Mouse (Mus musculus) intestine, embryonic 14.5 days (tissue): Measurements from ENCODE around the gene Ada. TPM values are rescaled to one million over a fixed set of nuclear protein-coding genes. Genes with fewer than 3 reads are reported as not detected.

Experiments used
- ATAC-seq: fragments of 200-750 bp; cut with Nextera tagmentation; replicated peaks from 2 replicates; pipeline ENCODE4 v1.8.0; 2017; ENCODE audit warnings: low read depth, moderate number of reproducible peaks, moderate TSS enrichment, moderate library complexity; ENCODE audit not compliant: low FRiP score, low TSS enrichment
- DNase-seq: peaks from one replicate; pipeline ENCODE4 v3.0.0-alpha.2; 2018; ENCODE audit warnings: low spot score
- H3K27ac ChIP-seq: fragments of 300-500 bp; sonication (generic); 2 replicates; pipeline ENCODE4 v1.5.1; 2014; ENCODE audit warnings: low read depth, mild to moderate bottlenecking, control low read depth
- H3K27me3 ChIP-seq: fragments of 300-500 bp; sonication (generic); replicated peaks from 2 replicates; pipeline ENCODE4 v1.6.1; 2014; ENCODE audit warnings: low read length, control low read depth; ENCODE audit not compliant: control insufficient read depth, insufficient read depth
- H3K36me3 ChIP-seq: fragments of 300-500 bp; sonication (generic); 2 replicates; pipeline ENCODE4 v1.6.1; 2014; ENCODE audit warnings: low read length, control low read depth; ENCODE audit not compliant: control insufficient read depth, insufficient read depth
- H3K4me1 ChIP-seq: fragments of 300-500 bp; sonication (generic); replicated peaks from 2 replicates; pipeline ENCODE4 v1.6.1; 2014; ENCODE audit warnings: low read length, control low read depth, mixed read lengths; ENCODE audit not compliant: control insufficient read depth, insufficient read depth
- H3K4me2 ChIP-seq: fragments of 300-500 bp; sonication (generic); 2 replicates; pipeline ENCODE4 v1.6.1; 2014; ENCODE audit warnings: low read length
- H3K4me3 ChIP-seq: fragments of 300-500 bp; sonication (generic); 2 replicates; pipeline ENCODE4 v1.5.1; 2014; ENCODE audit warnings: low read depth, low read length, control low read depth, mixed read lengths
- H3K9ac ChIP-seq: fragments of 300-500 bp; sonication (generic); 2 replicates; pipeline ENCODE4 v1.6.1; 2014; ENCODE audit warnings: mild to moderate bottlenecking, low read length
- H3K9me3 ChIP-seq: fragments of 300-500 bp; sonication (generic); 2 replicates; pipeline ENCODE4 v1.6.1; 2016; ENCODE audit warnings: low read length, control low read depth; ENCODE audit not compliant: control insufficient read depth
- WGBS: fragments of 180-500 bp; shearing (Covaris S2); extraction: QIAGEN DNeasy Blood & Tissue Kit; methylation state at CpG from one replicate; pipeline ENCODE4 v1.1.7; 2014; 5-methylcytosine and 5-hydroxymethylcytosine counted together
- polyA plus RNA-seq: library from polyadenylated mRNA; unstranded; fragments of >200 nt; fragmentation: Nextera tagmentation; extraction: Ambion mirVana; gene quantifications from 2 replicates; pipeline ENCODE4 v1.2.1, GENCODE M21; 2014

Gene Ada
- polyA plus RNA-seq, 1 experiment from 2014 or later: 8.4 TPM

DNA sequence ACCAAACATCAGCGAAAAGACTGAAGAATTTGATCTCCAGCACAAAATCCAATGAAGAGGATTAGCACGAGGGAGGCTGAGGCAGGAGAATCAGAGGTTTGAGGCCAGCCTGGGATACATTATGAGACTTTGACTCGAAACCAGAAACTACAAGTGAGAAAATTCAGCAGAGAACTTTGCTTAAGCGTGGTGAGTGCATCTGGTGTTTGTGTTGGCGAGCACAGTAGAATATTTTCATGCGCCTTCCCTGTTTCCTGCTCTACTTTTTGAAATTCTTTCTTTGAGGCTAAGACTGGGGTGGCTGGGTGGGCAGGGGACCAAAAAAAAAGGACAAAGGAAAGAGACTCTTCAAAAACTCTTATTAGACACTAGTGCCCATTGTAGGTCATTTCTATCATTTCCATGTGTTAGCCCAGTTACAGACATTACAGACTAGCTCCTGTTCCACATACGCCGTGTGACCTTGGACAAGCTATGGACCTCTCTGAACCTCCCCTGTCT is 38.6 kb downstream of the Ada start:
- H3K9me3 ChIP-seq: no peaks in the 10 kb centered on the region
- no peaks in the 10 kb centered on the region for H3K27me3 ChIP-seq
- no peak overlapping the region for H3K4me2 ChIP-seq
- DNase-seq: no peak
- ATAC-seq: no peak
- no peaks in the 10 kb centered on the region for H3K36me3 ChIP-seq
- H3K27ac ChIP-seq: no peak overlapping the region
- no peak overlapping the region for H3K4me3 ChIP-seq
- WGBS: 91% methylated on average over 8 of the region's 8 CpGs
- H3K4me1 ChIP-seq: peaks cover 4% of the 10 kb centered on the region; the same call in 1 of the 2 replicates
- H3K9ac ChIP-seq: no peak overlapping the region

DNA sequence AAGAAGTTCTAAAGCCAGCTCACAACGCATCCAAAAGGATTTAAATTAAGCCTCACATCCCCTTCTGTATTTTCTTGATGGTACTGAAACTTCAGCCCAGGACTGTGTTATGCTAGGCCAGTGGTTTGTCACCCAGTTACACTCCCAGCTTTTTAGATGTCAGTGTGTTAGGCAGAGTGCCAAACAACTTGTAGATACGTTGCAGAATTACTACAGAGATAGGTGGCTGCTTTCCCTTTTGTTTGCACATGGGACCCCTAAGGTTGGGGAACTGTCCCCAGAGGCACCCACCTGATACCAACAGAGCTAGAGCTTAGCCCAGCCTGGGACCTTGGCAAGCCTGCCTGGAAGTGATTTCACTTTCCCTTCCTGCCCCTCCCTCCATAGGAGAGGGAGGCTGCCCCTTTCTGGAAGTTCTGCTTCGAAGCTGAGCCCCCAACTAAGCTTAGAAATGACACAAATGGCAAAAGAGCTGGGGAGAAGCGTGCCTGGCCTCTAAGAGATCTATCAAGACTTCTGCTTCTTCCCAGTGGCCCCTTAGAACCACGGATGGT is 39.4 kb downstream of the Ada start:
- 73% methylated on average over 5 of the region's 5 CpGs for WGBS
- no peak overlapping the region for H3K4me2 ChIP-seq
- H3K27ac ChIP-seq: no peak overlapping the region
- H3K9me3 ChIP-seq: no peaks in the 10 kb centered on the region
- no peak overlapping the region for H3K4me3 ChIP-seq
- H3K27me3 ChIP-seq: no peaks in the 10 kb centered on the region
- DNase-seq (no peak), ATAC-seq (no peak)
- H3K4me1 ChIP-seq: 0 out of 2 replicates have a peak, but pooled peaks cover 3% of the 10 kb centered on the region
- no peak overlapping the region for H3K9ac ChIP-seq
- no peaks in the 10 kb centered on the region for H3K36me3 ChIP-seq

DNA sequence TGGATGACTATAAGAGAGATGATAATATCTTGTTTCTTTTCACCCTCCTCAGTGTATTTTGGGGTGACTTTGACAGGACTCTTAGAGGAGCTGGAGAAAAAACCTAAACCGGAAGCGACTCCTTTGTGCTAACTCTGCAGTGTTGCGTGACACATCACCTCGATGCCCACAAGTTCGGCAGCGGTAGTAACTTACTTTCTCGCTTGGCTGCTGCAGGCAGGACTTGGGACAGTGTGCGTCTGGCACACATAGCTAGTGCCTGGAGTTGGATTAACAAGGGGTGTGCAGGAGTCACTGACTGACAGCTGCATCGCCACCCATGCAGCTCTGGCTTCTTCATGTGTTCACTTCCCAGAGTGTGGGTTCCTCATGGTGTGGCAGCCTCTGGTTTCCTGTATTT is 40.0 kb downstream of the Ada start:
- H3K9ac ChIP-seq: no peak overlapping the region
- no peak for DNase-seq
- no peaks in the 10 kb centered on the region for H3K27me3 ChIP-seq
- no peak overlapping the region for H3K4me3 ChIP-seq
- no peaks in the 10 kb centered on the region for H3K9me3 ChIP-seq
- ATAC-seq: no peak
- H3K36me3 ChIP-seq: no peaks in the 10 kb centered on the region
- 90% methylated on average over 9 of the region's 9 CpGs for WGBS
- H3K4me2 ChIP-seq: no peak overlapping the region
- no peak overlapping the region for H3K27ac ChIP-seq
- 0 out of 2 replicates have a peak, but pooled peaks cover 3% of the 10 kb centered on the region for H3K4me1 ChIP-seq

DNA sequence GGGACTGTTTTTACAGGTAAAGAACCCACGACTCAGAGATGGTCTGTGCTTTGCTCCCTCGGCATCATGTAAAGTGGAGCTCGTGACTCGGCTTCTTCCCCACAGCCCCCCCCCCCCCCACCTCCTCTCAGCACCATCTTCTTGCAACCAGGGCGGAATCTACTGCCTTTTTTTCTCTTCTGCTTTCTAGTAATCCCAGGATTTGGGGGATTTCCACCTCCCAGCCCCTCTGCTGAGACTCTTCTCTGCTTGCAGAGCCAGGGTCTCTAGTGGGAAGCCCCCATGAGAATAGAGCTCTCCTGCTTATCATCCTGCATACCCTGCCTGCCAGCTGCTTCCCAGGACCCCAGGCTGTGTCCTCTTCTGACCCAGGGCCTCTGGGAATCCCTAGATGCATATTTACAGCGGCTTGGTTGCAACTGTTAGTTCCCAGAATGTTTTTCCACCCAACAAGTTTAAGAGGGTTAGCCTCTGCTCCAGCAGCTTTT is 41.2 kb downstream of the Ada start:
- H3K4me2 ChIP-seq: no peak overlapping the region
- ATAC-seq (no peak), DNase-seq (no peak)
- H3K9me3 ChIP-seq: no peaks in the 10 kb centered on the region
- H3K27me3 ChIP-seq: no peaks in the 10 kb centered on the region
- no peak overlapping the region for H3K27ac ChIP-seq
- no peak overlapping the region for H3K4me3 ChIP-seq
- WGBS: 90% methylated on average over 6 of the region's 6 CpGs
- no peak overlapping the region for H3K9ac ChIP-seq
- no peaks in the 10 kb centered on the region for H3K36me3 ChIP-seq
- H3K4me1 ChIP-seq: 0 out of 2 replicates have a peak, but pooled peaks cover 3% of the 10 kb centered on the region

DNA sequence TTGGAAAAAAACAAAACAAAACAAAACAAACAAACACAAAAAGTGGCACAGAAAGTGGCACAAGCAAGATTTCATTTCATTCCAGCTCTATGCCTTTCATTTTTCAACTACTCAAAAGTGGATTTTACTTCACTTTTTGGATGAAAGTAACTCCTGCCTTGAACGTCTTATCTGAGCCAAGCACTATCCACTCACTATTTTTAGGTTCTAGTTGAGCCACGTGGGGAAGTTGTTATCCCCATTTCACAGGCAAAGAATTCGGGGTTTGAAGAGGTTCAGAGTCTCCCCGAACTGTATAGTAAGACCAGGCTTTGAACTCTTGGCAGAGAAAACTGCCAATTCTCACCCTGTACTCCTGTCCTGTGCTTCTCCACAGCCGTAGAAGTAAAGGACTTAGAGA is 41.7 kb downstream of the Ada start:
- ATAC-seq (no peak), DNase-seq (no peak)
- Histone ChIP-seq H3K4me1 (0 out of 2 replicates have a peak, but pooled peaks cover 3% of the 10 kb centered on the region), H3K4me2 (no peak overlapping the region), H3K27ac (no peak overlapping the region), H3K36me3 (no peaks in the 10 kb centered on the region), H3K9ac (no peak overlapping the region), H3K9me3 (no peaks in the 10 kb centered on the region), H3K4me3 (no peak overlapping the region), H3K27me3 (no peaks in the 10 kb centered on the region)
- WGBS: 89% methylated on average over 5 of the region's 5 CpGs

DNA sequence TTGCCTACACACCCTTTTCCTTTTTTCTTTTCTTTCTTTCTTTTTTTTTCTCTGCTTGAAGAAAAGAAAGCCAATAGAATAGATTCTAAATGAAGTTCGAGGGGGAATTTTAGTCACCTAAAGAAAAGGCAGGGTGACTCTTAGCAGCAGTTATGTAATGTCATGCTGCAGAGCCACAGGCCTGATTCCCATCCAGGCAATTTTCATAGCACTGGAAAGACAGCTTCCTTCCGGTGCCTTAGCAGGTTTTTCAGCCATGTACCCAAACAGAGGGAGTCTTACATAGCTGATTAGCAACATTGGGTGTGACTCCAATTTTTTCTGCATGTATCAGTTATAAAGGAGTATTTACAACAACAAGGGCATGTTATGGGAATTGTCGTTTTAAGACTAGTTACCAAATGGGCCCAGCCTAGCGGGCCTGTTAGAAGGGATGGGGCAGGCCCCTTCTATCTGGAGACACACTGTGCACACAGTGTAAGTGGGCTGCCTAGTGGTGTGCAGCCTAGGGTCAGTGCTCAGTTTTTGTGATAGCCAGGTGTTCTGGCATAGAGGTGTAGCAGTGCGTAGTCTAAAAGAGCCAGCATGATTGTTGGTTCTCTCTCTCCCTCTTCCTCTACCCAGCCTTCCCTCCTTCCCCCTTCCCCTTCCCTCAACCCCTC is 46.3 kb downstream of the Ada start:
- ATAC-seq (no peak), DNase-seq (no peak)
- H3K4me1 ChIP-seq: peaks cover 1% of the 10 kb centered on the region; the same call in 1 of the 2 replicates
- H3K27ac ChIP-seq: no peak overlapping the region
- H3K36me3 ChIP-seq: no peaks in the 10 kb centered on the region
- H3K9ac ChIP-seq: no peak overlapping the region
- WGBS: 83% methylated on average over 5 of the region's 5 CpGs
- no peaks in the 10 kb centered on the region for H3K9me3 ChIP-seq
- H3K4me2 ChIP-seq: no peak overlapping the region
- H3K4me3 ChIP-seq: no peak overlapping the region
- H3K27me3 ChIP-seq: no peaks in the 10 kb centered on the region

DNA sequence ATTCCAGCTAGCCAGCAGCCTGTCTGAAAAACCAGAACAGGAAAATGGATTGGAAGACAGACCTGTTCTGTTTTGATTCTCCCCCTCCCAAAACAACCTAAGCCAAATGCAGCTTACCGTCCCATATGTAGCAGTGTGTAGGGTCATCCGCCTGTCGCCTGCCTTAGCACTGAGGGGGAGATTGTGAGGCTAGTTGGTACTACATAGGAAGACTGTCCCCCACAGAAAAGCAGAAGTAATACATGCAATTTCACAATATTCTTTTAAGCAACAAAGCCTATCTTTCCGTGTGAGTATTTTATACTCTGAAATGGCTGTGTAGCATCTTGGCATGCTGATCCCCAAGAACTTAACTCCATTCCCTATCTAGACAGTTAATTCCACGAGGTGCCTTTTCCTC is 47.1 kb downstream of the Ada start:
- no peak overlapping the region for H3K27ac ChIP-seq
- ATAC-seq: no peak
- WGBS: 70% methylated on average over 5 of the region's 5 CpGs

DNA sequence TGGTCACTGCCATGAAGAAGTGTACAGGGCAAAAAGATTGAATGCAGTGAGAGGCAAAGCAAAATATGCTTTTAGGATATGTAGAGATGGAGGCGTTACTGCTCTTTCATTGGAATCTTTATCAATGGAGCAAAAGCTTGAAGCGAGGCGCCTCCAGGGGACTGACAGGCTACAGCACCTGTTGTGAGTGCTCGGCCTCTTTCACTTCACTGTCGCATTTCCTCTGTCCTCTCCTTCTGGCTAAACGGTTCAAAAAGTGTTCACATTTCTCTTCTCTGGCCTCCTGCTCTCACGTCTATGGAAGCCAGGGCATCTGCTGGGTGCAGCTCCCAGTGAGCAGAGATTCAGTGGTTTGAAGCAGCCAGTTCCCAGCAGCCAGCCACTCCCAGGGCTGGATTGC is 47.6 kb downstream of the Ada start:
- no peak for DNase-seq
- H3K9ac ChIP-seq: no peak overlapping the region
- no peaks in the 10 kb centered on the region for H3K9me3 ChIP-seq
- H3K27ac ChIP-seq: no peak overlapping the region
- no peak overlapping the region for H3K4me2 ChIP-seq
- 71% methylated on average over 7 of the region's 7 CpGs for WGBS
- no peak for ATAC-seq
- H3K27me3 ChIP-seq: no peaks in the 10 kb centered on the region
- H3K4me3 ChIP-seq: no peak overlapping the region
- H3K4me1 ChIP-seq: peaks cover 14% of the 10 kb centered on the region
- no peaks in the 10 kb centered on the region for H3K36me3 ChIP-seq

More for the DNA sequence above, 47.1 kb downstream of the Ada start:
- no peaks in the 10 kb centered on the region for H3K36me3 ChIP-seq
- DNase-seq: no peak
- H3K4me3 ChIP-seq: no peak overlapping the region
- no peak overlapping the region for H3K9ac ChIP-seq
- H3K27me3 ChIP-seq: no peaks in the 10 kb centered on the region
- peaks cover 9% of the 10 kb centered on the region for H3K4me1 ChIP-seq
- H3K9me3 ChIP-seq: no peaks in the 10 kb centered on the region
- H3K4me2 ChIP-seq: no peak overlapping the region
